Mouse (Mus musculus): Measurements from ENCODE around the gene Gm49387. TPM values are rescaled to one million over a fixed set of nuclear protein-coding genes. Genes with fewer than 3 reads are reported as not detected.

Gene Gm49387
- polyA plus RNA-seq, 1 experiment: not detected

DNA sequence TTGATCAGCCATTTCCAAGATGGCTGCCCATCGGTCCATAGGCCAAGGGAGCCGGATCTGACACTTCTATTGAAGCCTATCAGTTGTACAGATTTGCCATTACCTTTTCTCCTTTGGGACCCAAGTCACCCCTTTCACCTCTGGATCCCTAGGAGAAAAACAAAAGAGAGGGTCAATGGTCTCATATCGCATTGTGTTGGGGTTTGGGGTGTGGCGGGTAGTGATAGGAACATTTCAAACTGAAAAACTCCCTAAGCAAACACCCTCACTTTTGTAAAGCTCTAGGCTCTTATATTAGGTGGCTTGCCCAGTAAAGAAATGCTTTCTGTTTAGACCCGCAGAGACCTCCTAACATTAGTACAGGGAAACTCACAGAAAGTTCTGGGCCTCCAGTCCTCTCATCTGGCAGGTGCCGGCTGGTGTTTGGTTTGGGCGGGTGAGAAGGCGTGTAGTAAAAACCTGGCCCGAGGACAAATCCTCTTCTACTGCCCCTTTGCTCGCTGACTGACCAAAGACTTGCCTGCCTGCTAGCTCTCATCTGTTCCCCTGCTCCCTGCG lies 96.7 kb downstream of the Gm49387 start:
- H3ac ChIP-seq (ENCODE audit: control insufficient read depth, insufficient read length): no peak overlapping the region
- H3K27me3 ChIP-seq (ENCODE audit: control insufficient read depth, insufficient read depth, insufficient read length): peaks cover 39% of the 10 kb centered on the region
- H3K4me2 ChIP-seq (ENCODE audit: low read depth): no peak overlapping the region
- no peak overlapping the region for H3K4me3 ChIP-seq
- H3K36me3 ChIP-seq (ENCODE audit: control insufficient read depth, insufficient read depth): no peaks in the 10 kb centered on the region
- no peak for TF ChIP-seq MAX (IDR thresholded peaks at IDR 0.05; ENCODE audit: low read depth)
- TF ChIP-seq REST (IDR thresholded peaks at IDR 0.05; ENCODE audit: insufficient read depth, insufficient read length): no peak
- no peak for TF ChIP-seq E2F4 (IDR thresholded peaks at IDR 0.05; ENCODE audit: insufficient read depth)
- no peak for TF ChIP-seq USF1 (IDR thresholded peaks at IDR 0.05; ENCODE audit: low read depth)
- no peak for TF ChIP-seq MYOG (IDR thresholded peaks at IDR 0.05; ENCODE audit: control insufficient read depth in 1 of 3, insufficient read depth in 1 of 3, insufficient read length in 2 of 3, low read depth in 2 of 3)
- TF ChIP-seq POLR2AphosphoS2 (IDR thresholded peaks at IDR 0.05; ENCODE audit: insufficient read length, low read depth): no peak
- no peak for TF ChIP-seq TCF12 (IDR thresholded peaks at IDR 0.05; ENCODE audit: insufficient read depth, poor library complexity, severe bottlenecking)
- TF ChIP-seq MYOD1 (IDR thresholded peaks at IDR 0.05; ENCODE audit: control insufficient read depth in 1 of 3, insufficient read length in 2 of 3, low read depth in 2 of 3): no peak
- TF ChIP-seq SRF (IDR thresholded peaks at IDR 0.05; ENCODE audit: control insufficient read depth, insufficient read length, low read depth): no peak
- TF ChIP-seq POLR2A (IDR thresholded peaks at IDR 0.05; ENCODE audit: insufficient read length, low read depth): no peak
- TF ChIP-seq TCF3 (IDR thresholded peaks at IDR 0.05; ENCODE audit: insufficient read length, low read depth): no peak
- H3K79me2 ChIP-seq (ENCODE audit: control insufficient read depth, insufficient read depth): no peaks in the 10 kb centered on the region

GRCm38 (mm10) chr14:31537298-31537697 lies 103.4 kb downstream of the Gm49387 start:
- Histone ChIP-seq H3K4me3 (no peak overlapping the region), H3K4me2 (ENCODE audit: low read depth) (no peak overlapping the region), H3K79me2 (ENCODE audit: control insufficient read depth, insufficient read depth) (no peaks in the 10 kb centered on the region), H3K27me3 (ENCODE audit: control insufficient read depth, insufficient read depth, insufficient read length) (peaks cover 13% of the 10 kb centered on the region), H3K36me3 (ENCODE audit: control insufficient read depth, insufficient read depth) (no peaks in the 10 kb centered on the region), H3ac (ENCODE audit: control insufficient read depth, insufficient read length) (no peak overlapping the region)
- TF ChIP-seq TCF3 (IDR thresholded peaks at IDR 0.05; ENCODE audit: insufficient read length, low read depth): no peak
- TF ChIP-seq MYOD1 (IDR thresholded peaks at IDR 0.05; ENCODE audit: control insufficient read depth in 1 of 3, insufficient read length in 2 of 3, low read depth in 2 of 3): no peak
- TF ChIP-seq SRF (IDR thresholded peaks at IDR 0.05; ENCODE audit: control insufficient read depth, insufficient read length, low read depth): no peak
- no peak for TF ChIP-seq E2F4 (IDR thresholded peaks at IDR 0.05; ENCODE audit: insufficient read depth)
- TF ChIP-seq USF1 (IDR thresholded peaks at IDR 0.05; ENCODE audit: low read depth): no peak
- no peak for TF ChIP-seq CEBPB (IDR thresholded peaks at IDR 0.05; ENCODE audit: insufficient read depth, poor library complexity, severe bottlenecking)
- no peak for TF ChIP-seq POLR2A (IDR thresholded peaks at IDR 0.05; ENCODE audit: insufficient read length, low read depth)
- TF ChIP-seq MAX (IDR thresholded peaks at IDR 0.05; ENCODE audit: low read depth): no peak
- no peak for TF ChIP-seq TCF12 (IDR thresholded peaks at IDR 0.05; ENCODE audit: insufficient read depth, poor library complexity, severe bottlenecking)

DNA sequence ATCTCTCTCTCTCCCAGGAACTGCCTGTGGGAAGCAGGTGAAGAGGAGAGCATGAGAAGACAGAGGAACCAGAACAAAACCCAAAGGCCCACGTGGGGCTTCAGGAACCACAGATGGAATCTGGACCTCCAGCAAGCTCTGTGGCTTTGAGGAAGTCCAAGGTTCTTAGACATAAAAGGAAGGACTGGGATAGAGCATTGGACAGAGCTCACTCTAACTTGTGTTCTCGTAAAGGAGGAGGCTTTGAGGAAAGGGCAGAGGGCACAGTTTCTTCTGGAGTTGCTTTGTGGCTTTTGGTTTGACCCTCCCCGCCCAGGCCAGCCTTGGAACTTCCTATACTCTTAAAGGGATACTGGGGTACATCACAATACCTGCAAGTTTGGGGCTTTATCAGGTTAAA lies 108.0 kb downstream of the Gm49387 start:
- no peak for TF ChIP-seq POLR2A (IDR thresholded peaks at IDR 0.05; ENCODE audit: insufficient read length, low read depth)
- TF ChIP-seq MYOD1 (IDR thresholded peaks at IDR 0.05; ENCODE audit: control insufficient read depth in 1 of 3, insufficient read length in 2 of 3, low read depth in 2 of 3): no peak
- TF ChIP-seq TCF12 (IDR thresholded peaks at IDR 0.05; ENCODE audit: insufficient read depth, poor library complexity, severe bottlenecking): no peak
- no peak for TF ChIP-seq USF1 (IDR thresholded peaks at IDR 0.05; ENCODE audit: low read depth)
- no peak for TF ChIP-seq POLR2AphosphoS2 (IDR thresholded peaks at IDR 0.05; ENCODE audit: insufficient read length, low read depth)
- no peak for TF ChIP-seq CEBPB (IDR thresholded peaks at IDR 0.05; ENCODE audit: insufficient read depth, poor library complexity, severe bottlenecking)
- TF ChIP-seq SRF (IDR thresholded peaks at IDR 0.05; ENCODE audit: control insufficient read depth, insufficient read length, low read depth): no peak
- no peak for TF ChIP-seq TCF3 (IDR thresholded peaks at IDR 0.05; ENCODE audit: insufficient read length, low read depth)
- no peak for TF ChIP-seq MYOG (IDR thresholded peaks at IDR 0.05; ENCODE audit: control insufficient read depth in 1 of 3, insufficient read depth in 1 of 3, insufficient read length in 2 of 3, low read depth in 2 of 3)
- TF ChIP-seq MAX (IDR thresholded peaks at IDR 0.05; ENCODE audit: low read depth): no peak
- no peak for TF ChIP-seq E2F4 (IDR thresholded peaks at IDR 0.05; ENCODE audit: insufficient read depth)
- no peak for TF ChIP-seq REST (IDR thresholded peaks at IDR 0.05; ENCODE audit: insufficient read depth, insufficient read length)
- Histone ChIP-seq H3ac (ENCODE audit: control insufficient read depth, insufficient read length) (no peak overlapping the region), H3K79me2 (ENCODE audit: control insufficient read depth, insufficient read depth) (no peaks in the 10 kb centered on the region), H3K36me3 (ENCODE audit: control insufficient read depth, insufficient read depth) (no peaks in the 10 kb centered on the region), H3K4me2 (ENCODE audit: low read depth) (no peak overlapping the region), H3K27me3 (ENCODE audit: control insufficient read depth, insufficient read depth, insufficient read length) (no peaks in the 10 kb centered on the region), H3K4me3 (no peak overlapping the region)

- no peak overlapping the region for H3ac ChIP-seq (ENCODE audit: control insufficient read depth, insufficient read length)
- no peak overlapping the region for H3K4me3 ChIP-seq
- no peaks in the 10 kb centered on the region for H3K27me3 ChIP-seq (ENCODE audit: control insufficient read depth, insufficient read depth, insufficient read length)
- no peaks in the 10 kb centered on the region for H3K79me2 ChIP-seq (ENCODE audit: control insufficient read depth, insufficient read depth)
- no peak for TF ChIP-seq SRF (IDR thresholded peaks at IDR 0.05; ENCODE audit: control insufficient read depth, insufficient read length, low read depth)
- TF ChIP-seq REST (IDR thresholded peaks at IDR 0.05; ENCODE audit: insufficient read depth, insufficient read length): no peak
- no peak for TF ChIP-seq USF1 (IDR thresholded peaks at IDR 0.05; ENCODE audit: low read depth)
- TF ChIP-seq POLR2AphosphoS2 (IDR thresholded peaks at IDR 0.05; ENCODE audit: insufficient read length, low read depth): no peak
- TF ChIP-seq CEBPB (IDR thresholded peaks at IDR 0.05; ENCODE audit: insufficient read depth, poor library complexity, severe bottlenecking): no peak
- no peak for TF ChIP-seq TCF3 (IDR thresholded peaks at IDR 0.05; ENCODE audit: insufficient read length, low read depth)
- TF ChIP-seq MYOD1 (IDR thresholded peaks at IDR 0.05; ENCODE audit: control insufficient read depth in 1 of 3, insufficient read length in 2 of 3, low read depth in 2 of 3): no peak
- no peak for TF ChIP-seq TCF12 (IDR thresholded peaks at IDR 0.05; ENCODE audit: insufficient read depth, poor library complexity, severe bottlenecking)
- no peak for TF ChIP-seq E2F4 (IDR thresholded peaks at IDR 0.05; ENCODE audit: insufficient read depth)
- H3K4me2 ChIP-seq (ENCODE audit: low read depth): no peak overlapping the region
- no peaks in the 10 kb centered on the region for H3K36me3 ChIP-seq (ENCODE audit: control insufficient read depth, insufficient read depth)
Measured at GRCm38 (mm10) chr14:31531506-31532148, 109.1 kb downstream of the Gm49387 start.

All from myocyte (in vitro differentiated cells).